Mouse (Mus musculus) C2C12 (cell line): ENCODE measurements around the gene Tmem26. TPM values are rescaled to one million over a fixed set of nuclear protein-coding genes. Genes with fewer than 3 reads are reported as not detected.
"Not testable (repeated sequence)": the region's sequence is repeated elsewhere in the genome, so short reads cannot be mapped to it uniquely, and the experiment has no call there.

Source experiments
- H3K27me3 ChIP-seq: one replicate; pipeline ENCODE4 v1.6.1; 2011; ENCODE audit not compliant: control insufficient read depth, insufficient read depth, insufficient read length
- H3K36me3 ChIP-seq: one replicate; pipeline ENCODE4 v1.6.1; 2011; ENCODE audit not compliant: control insufficient read depth, insufficient read depth
- H3K4me3 ChIP-seq: one replicate; pipeline ENCODE4 v1.5.1; 2011; ENCODE audit warnings: mild to moderate bottlenecking, control low read depth; ENCODE audit not compliant: poor library complexity, insufficient read depth, severe bottlenecking
- H3K79me2 ChIP-seq: one replicate; pipeline ENCODE4 v1.6.1; 2011; ENCODE audit not compliant: control insufficient read depth, insufficient read depth
- H3K79me3 ChIP-seq: one replicate; pipeline ENCODE4 v1.6.1; 2011; ENCODE audit warnings: low read depth, control low read depth
- H3ac ChIP-seq: one replicate; pipeline ENCODE3; 2011; ENCODE audit warnings: low read depth; ENCODE audit not compliant: control insufficient read depth, insufficient read length
- CEBPB ChIP-seq: IDR thresholded peaks from one replicate; pipeline ENCODE4 v1.6.1; 2011; ENCODE audit warnings: low read depth, mild to moderate bottlenecking, control low read depth, moderate library complexity
- CTCF ChIP-seq: IDR thresholded peaks from one replicate; pipeline ENCODE4 v1.5.1; 2011; ENCODE audit not compliant: control insufficient read depth, insufficient read depth, insufficient read length
- FOSL1 ChIP-seq: IDR thresholded peaks from one replicate; pipeline ENCODE4 v1.8.0; 2011; ENCODE audit warnings: mild to moderate bottlenecking, low read length; ENCODE audit not compliant: poor library complexity, insufficient read depth, severe bottlenecking
- MAX ChIP-seq: IDR thresholded peaks from one replicate; pipeline ENCODE4 v1.6.1; 2011; ENCODE audit warnings: mild to moderate bottlenecking, control low read depth
- MYOD1 ChIP-seq: IDR thresholded peaks from one replicate; pipeline ENCODE4 v1.6.1; 2011; ENCODE audit warnings: low read depth; ENCODE audit not compliant: control insufficient read depth, insufficient read length
- MYOG ChIP-seq: IDR thresholded peaks from one replicate; pipeline ENCODE4 v1.6.1; 2011; ENCODE audit not compliant: control insufficient read depth, insufficient read length; ENCODE audit errors: extremely low read depth
- USF1 ChIP-seq: IDR thresholded peaks from one replicate; pipeline ENCODE4 v1.6.1; 2011; ENCODE audit warnings: low read depth, mild to moderate bottlenecking, control low read depth, moderate library complexity
- polyA plus RNA-seq: library from polyadenylated mRNA; unstranded; fragments of >200 nt; fragmentation: generic; extraction: Trizol; gene quantifications from one replicate; pipeline ENCODE4 v1.2.1, GENCODE M21; 2012; ENCODE audit warnings: missing spikeins

Tmem26 gene
- polyA plus RNA-seq, 1 experiment = not detected

DNA sequence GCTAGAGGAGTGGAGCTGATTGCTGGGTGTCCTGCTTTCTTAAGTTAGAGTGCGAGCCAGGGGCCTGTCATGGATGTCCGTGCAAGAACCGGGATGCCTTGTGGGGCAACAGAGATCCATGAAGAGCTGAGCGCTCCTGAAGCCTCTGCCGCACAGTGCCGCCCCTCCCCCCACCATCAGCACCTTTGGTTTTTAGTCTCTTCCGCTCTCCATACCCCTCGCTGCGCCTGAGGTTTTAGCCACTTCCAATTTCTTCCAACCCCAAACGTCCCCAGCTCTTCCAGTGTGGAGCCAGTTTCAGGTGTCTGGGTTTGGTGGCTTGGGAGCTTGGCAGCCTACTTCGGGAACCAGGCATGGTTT, 895 bp downstream of the Tmem26 start:
- H3K27me3 ChIP-seq = no peaks in the 10 kb centered on the region
- H3K79me3 ChIP-seq = no peaks in the 10 kb centered on the region
- H3K36me3 ChIP-seq = no peaks in the 10 kb centered on the region
- H3ac ChIP-seq = no peak overlapping the region
- H3K79me2 ChIP-seq = no peaks in the 10 kb centered on the region
- TF ChIP-seq USF1 = no peak
- no peak for TF ChIP-seq FOSL1
- TF ChIP-seq MYOD1 = no peak
- no peak for TF ChIP-seq CEBPB
- TF ChIP-seq CTCF = no peak
- TF ChIP-seq MAX = no peak
- no peak for TF ChIP-seq MYOG
- no peak overlapping the region for H3K4me3 ChIP-seq

DNA sequence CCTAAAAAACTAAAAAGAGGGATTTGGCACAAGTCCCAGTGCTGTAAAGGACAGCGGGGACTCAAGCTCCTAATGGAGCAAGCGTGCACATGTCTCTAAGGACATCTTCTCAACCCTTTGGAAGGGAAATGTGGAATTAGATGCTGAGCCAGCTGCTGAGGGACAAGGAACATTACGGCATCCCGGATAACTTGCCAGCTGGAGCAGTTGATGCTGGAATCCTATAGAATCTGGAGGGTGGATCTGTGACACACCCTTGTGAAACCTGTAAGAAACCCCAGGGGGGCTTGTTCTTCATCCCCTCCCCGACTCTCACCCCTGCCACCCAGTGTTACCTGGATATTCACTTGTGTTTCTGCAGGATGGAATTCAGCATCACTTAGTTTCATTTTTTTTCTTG, 4.0 kb downstream of the Tmem26 start:
- TF ChIP-seq MYOG = no peak
- no peak for TF ChIP-seq MYOD1
- no peak for TF ChIP-seq CEBPB
- TF ChIP-seq USF1 = no peak
- TF ChIP-seq FOSL1 = no peak
- no peak for TF ChIP-seq CTCF
- no peak for TF ChIP-seq MAX
- no peak overlapping the region for H3K4me3 ChIP-seq
- no peaks in the 10 kb centered on the region for H3K36me3 ChIP-seq
- H3K79me3 ChIP-seq = no peaks in the 10 kb centered on the region
- no peaks in the 10 kb centered on the region for H3K79me2 ChIP-seq
- no peak overlapping the region for H3ac ChIP-seq
- H3K27me3 ChIP-seq = no peaks in the 10 kb centered on the region

- no peaks in the 10 kb centered on the region for H3K79me3 ChIP-seq
- no peak for TF ChIP-seq MYOG
- TF ChIP-seq MYOD1 = no peak
- no peak for TF ChIP-seq MAX
- H3K36me3 ChIP-seq = no peaks in the 10 kb centered on the region
- no peaks in the 10 kb centered on the region for H3K27me3 ChIP-seq
- no peak overlapping the region for H3ac ChIP-seq
- no peaks in the 10 kb centered on the region for H3K79me2 ChIP-seq
- H3K4me3 ChIP-seq = no peak overlapping the region
These were observed 12.2 kb downstream of the Tmem26 start for GRCm38 (mm10) chr10:68735621-68736020.

- TF ChIP-seq CEBPB (no peak), FOSL1 (no peak), MYOD1 (no peak), MYOG (no peak)
- no peaks in the 10 kb centered on the region for H3K79me3 ChIP-seq
- H3K36me3 ChIP-seq = no peaks in the 10 kb centered on the region
- H3K79me2 ChIP-seq = no peaks in the 10 kb centered on the region
- H3K4me3 ChIP-seq = no peak overlapping the region
- H3K27me3 ChIP-seq = no peaks in the 10 kb centered on the region
- no peak overlapping the region for H3ac ChIP-seq
These were observed 13.9 kb downstream of the Tmem26 start for GRCm38 (mm10) chr10:68737391-68737790.

- not testable (repeated sequence) for H3K4me3 ChIP-seq, H3K79me2 ChIP-seq, H3K36me3 ChIP-seq, H3K27me3 ChIP-seq, H3ac ChIP-seq, H3K79me3 ChIP-seq
These were observed 15.5 kb downstream of the Tmem26 start for GRCm38 (mm10) chr10:68738981-68739380.

GRCm38 (mm10) chr10:68740251-68740650, 16.8 kb downstream of the Tmem26 start:
- Histone ChIP-seq H3K4me3 (no peak overlapping the region), H3K36me3 (no peaks in the 10 kb centered on the region), H3K27me3 (no peaks in the 10 kb centered on the region), H3K79me2 (no peaks in the 10 kb centered on the region), H3K79me3 (no peaks in the 10 kb centered on the region), H3ac (no peak overlapping the region)
- TF ChIP-seq MYOG (no peak), CTCF (no peak)

DNA sequence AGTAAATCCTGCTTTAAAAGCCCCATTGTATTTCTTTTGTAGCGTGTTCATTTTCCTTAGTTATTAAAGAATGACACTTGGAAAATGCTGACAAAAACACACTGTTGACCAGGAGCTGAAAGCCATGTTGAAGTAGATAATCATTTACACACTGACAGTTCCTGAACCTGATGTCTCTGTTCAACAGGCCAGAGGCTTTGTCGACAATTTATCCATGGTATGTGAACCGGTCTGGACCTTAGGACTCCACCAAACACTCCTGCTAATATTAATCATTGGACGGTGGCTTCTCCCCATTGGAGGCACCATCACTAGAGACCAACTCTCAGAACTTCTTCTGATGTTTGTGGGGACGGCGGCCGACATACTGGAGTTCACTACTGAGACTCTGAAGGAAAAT, 27.5 kb downstream of the Tmem26 start:
- H3K79me3 ChIP-seq = no peaks in the 10 kb centered on the region
- TF ChIP-seq CTCF = no peak
- TF ChIP-seq CEBPB = no peak
- no peak for TF ChIP-seq MYOG
- no peak for TF ChIP-seq MAX
- no peak for TF ChIP-seq MYOD1
- no peak for TF ChIP-seq FOSL1
- TF ChIP-seq USF1 = no peak
- no peaks in the 10 kb centered on the region for H3K79me2 ChIP-seq
- no peak overlapping the region for H3ac ChIP-seq
- H3K27me3 ChIP-seq = no peaks in the 10 kb centered on the region
- no peaks in the 10 kb centered on the region for H3K36me3 ChIP-seq
- no peak overlapping the region for H3K4me3 ChIP-seq
